In the genomic region with DNA sequence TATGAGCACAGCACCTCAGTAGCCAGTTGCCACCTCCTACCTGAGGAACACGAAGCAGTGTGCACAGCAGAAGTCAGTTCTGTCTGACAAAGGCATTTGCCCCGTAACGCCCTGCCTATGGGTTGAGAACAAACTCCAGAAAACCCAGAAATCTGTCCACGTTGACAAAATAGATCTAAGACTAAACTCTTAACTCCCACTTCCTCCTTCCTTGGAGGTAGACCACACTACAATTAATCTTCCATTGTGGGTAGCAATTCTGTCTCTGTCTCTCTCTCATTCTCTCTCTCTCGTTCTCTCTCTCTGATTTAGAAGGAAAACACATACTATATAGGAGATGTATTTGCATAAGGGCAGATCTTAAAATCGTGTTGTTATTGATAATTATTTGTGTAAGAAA, we compare ENCODE assay signal across 27 mouse cellular contexts.
DNase-seq lines count a peak whose midpoint lies in the region; ATAC-seq and TF ChIP-seq lines count a peak whose summit lies in the region.
"Had no signal": no experiment of that assay in that cellular context is flagged by ENCODE, and none has a peak within 500 bp of the region (broad histone marks: within the 10 kb centered on the region; RNA-seq: fewer than 3 reads in every experiment).

No protein-coding gene starts in this region.

- no peak for ATAC-seq in embryonic facial prominence, embryonic 12.5 days (ENCODE audit: insufficient number of reproducible peaks, insufficient read depth, low FRiP score, low TSS enrichment)
- ATAC-seq in embryonic facial prominence, embryonic 15.5 days (ENCODE audit: insufficient number of reproducible peaks, low FRiP score, low TSS enrichment, low read depth), result no peak
- ATAC-seq in stomach, postnatal 0 days (ENCODE audit: low FRiP score, low TSS enrichment), result no peak
- ATAC-seq in heart, embryonic 12.5 days (ENCODE audit: insufficient number of reproducible peaks, low FRiP score), result no peak
- ATAC-seq: forebrain, embryonic 13.5 days; forebrain, postnatal 0 days; hindbrain, embryonic 16.5 days; Patski had no signal

- H3K27ac ChIP-seq in embryonic facial prominence, embryonic 12.5 days, result 0 out of 2 replicates have a peak overlapping the region, but pooled peaks have one; percentile 3
- H3K27ac ChIP-seq in embryonic facial prominence, embryonic 10.5 days (replicated peaks), result no peak overlapping the region
- no peak overlapping the region for H3K27ac ChIP-seq in CH12.LX (ENCODE audit: insufficient read depth, low read depth)
- H3K27ac ChIP-seq in embryonic facial prominence, embryonic 15.5 days (replicated peaks), result peak overlapping the region; percentile 75
- peak overlapping the region; percentile 56; the same call in 1 of the 2 replicates for H3K27ac ChIP-seq in stomach, postnatal 0 days (replicated peaks)
- no peak overlapping the region for H3K27ac ChIP-seq in heart, embryonic 12.5 days (ENCODE audit: poor library complexity, severe bottlenecking)
- H3K27ac ChIP-seq in forebrain, embryonic 10.5 days, result no peak overlapping the region
- H3K27ac ChIP-seq: forebrain, embryonic 13.5 days; gastrocnemius, adult 2 months; heart, embryonic 15.5 days; hindbrain, embryonic 10.5 days; hindbrain, embryonic 13.5 days had no signal

- no peak overlapping the region for H3K4me3 ChIP-seq in embryonic facial prominence, embryonic 12.5 days
- H3K4me3 ChIP-seq in embryonic facial prominence, embryonic 10.5 days, result no peak overlapping the region
- H3K4me3 ChIP-seq in CH12.LX (replicated peaks in 1 of 3; ENCODE audit: low read depth in 2 of 3, low read length in 2 of 3, poor library complexity in 1 of 3), result no peak overlapping the region
- H3K4me3 ChIP-seq in embryonic facial prominence, embryonic 15.5 days (replicated peaks), result no peak overlapping the region
- H3K4me3 ChIP-seq in stomach, postnatal 0 days (ENCODE audit: low read depth, low read length), result no peak overlapping the region
- no peak overlapping the region for H3K4me3 ChIP-seq in heart, embryonic 12.5 days
- H3K4me3 ChIP-seq in forebrain, embryonic 10.5 days, result no peak overlapping the region
- H3K4me3 ChIP-seq: erythroblast, embryonic 14.5 days; forebrain, embryonic 13.5 days; gastrocnemius, adult 2 months; heart, embryonic 15.5 days; hindbrain, embryonic 10.5 days; hindbrain, embryonic 13.5 days had no signal

- peak; percentile 51 for TF ChIP-seq EP300 in CH12.LX (IDR thresholded peaks at IDR 0.05; ENCODE audit: low read length)
- no peak for TF ChIP-seq EP300 in stomach, postnatal 0 days (optimal IDR thresholded peaks at IDR 0.05)

- no peak for DNase-seq in embryonic facial prominence, embryonic 10.5 days (ENCODE audit: low spot score)
- DNase-seq in CH12.LX (ENCODE audit: extremely low read depth), result peak; percentile 18
- DNase-seq in stomach, postnatal 0 days (ENCODE audit: low spot score), result no peak
- DNase-seq in forebrain, embryonic 10.5 days (ENCODE audit: extremely low spot score, low spot score), result no peak
- DNase-seq: adrenal gland, postnatal 10 days; adrenal gland, postnatal 36 days; cerebellum, adult 18-20 months; cerebellum, adult 9-10 months; cerebellum, postnatal 14 days; forebrain, postnatal 0 days; gastrocnemius, adult 2 months; gastrocnemius, postnatal 14 days; heart, adult 11 months; heart, postnatal 10 days; heart, postnatal 36 days had no signal

- H3K27me3 ChIP-seq in embryonic facial prominence, embryonic 12.5 days, result no peaks in the 10 kb centered on the region
- H3K27me3 ChIP-seq in embryonic facial prominence, embryonic 10.5 days (replicated peaks; ENCODE audit: low read depth, poor library complexity, severe bottlenecking), result no peaks in the 10 kb centered on the region
- H3K27me3 ChIP-seq in CH12.LX (replicated peaks), result no peaks in the 10 kb centered on the region
- H3K27me3 ChIP-seq in embryonic facial prominence, embryonic 15.5 days, result no peaks in the 10 kb centered on the region
- no peaks in the 10 kb centered on the region for H3K27me3 ChIP-seq in stomach, postnatal 0 days (ENCODE audit: control insufficient read depth, insufficient read depth, low read length)
- no peaks in the 10 kb centered on the region for H3K27me3 ChIP-seq in heart, embryonic 12.5 days (replicated peaks)
- no peaks in the 10 kb centered on the region for H3K27me3 ChIP-seq in forebrain, embryonic 10.5 days (ENCODE audit: poor library complexity, severe bottlenecking)
- H3K27me3 ChIP-seq: forebrain, embryonic 13.5 days; heart, embryonic 15.5 days; hindbrain, embryonic 13.5 days; Patski had no signal

- no peak overlapping the region for H3K4me2 ChIP-seq in embryonic facial prominence, embryonic 12.5 days (replicated peaks)
- no peak overlapping the region for H3K4me2 ChIP-seq in CH12.LX (ENCODE audit: insufficient read depth, low read depth, poor library complexity, severe bottlenecking)
- no peak overlapping the region for H3K4me2 ChIP-seq in embryonic facial prominence, embryonic 15.5 days (replicated peaks)
- H3K4me2 ChIP-seq in stomach, postnatal 0 days (replicated peaks; ENCODE audit: low read depth), result no peak overlapping the region
- no peak overlapping the region for H3K4me2 ChIP-seq in heart, embryonic 12.5 days
- H3K4me2 ChIP-seq: forebrain, embryonic 13.5 days; heart, embryonic 11.5 days; heart, embryonic 15.5 days; hindbrain, embryonic 13.5 days had no signal

- no peaks in the 10 kb centered on the region; the same call in 1 of the 2 replicates for H3K79me2 ChIP-seq in CH12.LX (replicated peaks; ENCODE audit: control insufficient read depth, extremely low read depth, insufficient read depth, poor library complexity, severe bottlenecking)

- no peaks in the 10 kb centered on the region for H3K9me3 ChIP-seq in embryonic facial prominence, embryonic 12.5 days
- H3K9me3 ChIP-seq in embryonic facial prominence, embryonic 10.5 days, result no peaks in the 10 kb centered on the region
- H3K9me3 ChIP-seq in CH12.LX (replicated peaks; ENCODE audit: low read length), result no peaks in the 10 kb centered on the region
- H3K9me3 ChIP-seq in embryonic facial prominence, embryonic 15.5 days (replicated peaks), result no peaks in the 10 kb centered on the region
- no peaks in the 10 kb centered on the region for H3K9me3 ChIP-seq in stomach, postnatal 0 days (ENCODE audit: control insufficient read depth, low read length)
- H3K9me3 ChIP-seq in heart, embryonic 12.5 days (replicated peaks), result no peaks in the 10 kb centered on the region
- no peaks in the 10 kb centered on the region for H3K9me3 ChIP-seq in forebrain, embryonic 10.5 days
- H3K9me3 ChIP-seq: forebrain, embryonic 13.5 days; heart, embryonic 15.5 days; hindbrain, embryonic 10.5 days; hindbrain, embryonic 13.5 days had no signal

- no peak for TF ChIP-seq RAD21 in CH12.LX (IDR thresholded peaks at IDR 0.05; ENCODE audit: low read depth, low read length)

- H3K4me1 ChIP-seq in embryonic facial prominence, embryonic 12.5 days, result no peaks in the 10 kb centered on the region
- no peaks in the 10 kb centered on the region for H3K4me1 ChIP-seq in embryonic facial prominence, embryonic 10.5 days
- peaks cover 12 to 83% of the 10 kb centered on the region in 2 experiments for H3K4me1 ChIP-seq in CH12.LX (ENCODE audit: control insufficient read depth in 1 of 2, insufficient read depth in 2 of 2)
- peaks cover 3% of the 10 kb centered on the region; the same call in 1 of the 2 replicates for H3K4me1 ChIP-seq in embryonic facial prominence, embryonic 15.5 days
- no peaks in the 10 kb centered on the region for H3K4me1 ChIP-seq in stomach, postnatal 0 days (replicated peaks; ENCODE audit: control insufficient read depth, insufficient read depth)
- no peaks in the 10 kb centered on the region for H3K4me1 ChIP-seq in heart, embryonic 12.5 days (replicated peaks)
- no peaks in the 10 kb centered on the region for H3K4me1 ChIP-seq in forebrain, embryonic 10.5 days
- H3K4me1 ChIP-seq: forebrain, embryonic 13.5 days; heart, embryonic 15.5 days; hindbrain, embryonic 10.5 days; hindbrain, embryonic 13.5 days had no signal

- in situ Hi-C loops in CH12.LX (cut with MboI; ENCODE audit: low pct_ligation_motif_present, low pct_unique_long_range_greater_than_20kb, low sequenced_read_pairs), result no loop called here

- WGBS in embryonic facial prominence, embryonic 12.5 days, result 81% methylated on average over 6 of the region's 6 CpGs
- 86% methylated on average over 6 of the region's 6 CpGs for WGBS in embryonic facial prominence, embryonic 10.5 days
- WGBS in embryonic facial prominence, embryonic 15.5 days, result 65% methylated on average over 6 of the region's 6 CpGs
- WGBS in stomach, postnatal 0 days, result 62% methylated on average over 6 of the region's 6 CpGs
- 72% methylated on average over 6 of the region's 6 CpGs for WGBS in heart, embryonic 12.5 days
- 88% methylated on average over 6 of the region's 6 CpGs for WGBS in forebrain, embryonic 10.5 days

- TF ChIP-seq CTCF in CH12.LX (conservative IDR thresholded peaks at IDR 0.05 in 1 of 2, IDR thresholded peaks at IDR 0.05 in 1 of 2; ENCODE audit: low read depth in 2 of 2, low read length in 2 of 2), result no peak
- TF ChIP-seq CTCF in stomach, postnatal 0 days (IDR thresholded peaks at IDR 0.05; ENCODE audit: low read depth), result no peak

- TF ChIP-seq POLR2A in CH12.LX (IDR thresholded peaks at IDR 0.05; ENCODE audit: low read depth, low read length), result no peak

- H3K36me3 ChIP-seq in embryonic facial prominence, embryonic 12.5 days, result no peaks in the 10 kb centered on the region
- no peaks in the 10 kb centered on the region for H3K36me3 ChIP-seq in embryonic facial prominence, embryonic 10.5 days (replicated peaks)
- H3K36me3 ChIP-seq in CH12.LX (replicated peaks in 1 of 2; ENCODE audit: control insufficient read depth in 1 of 2, insufficient read depth in 1 of 2, low read length in 1 of 2), result peaks cover 0 to 32% of the 10 kb centered on the region in 2 experiments
- H3K36me3 ChIP-seq in embryonic facial prominence, embryonic 15.5 days, result no peaks in the 10 kb centered on the region
- H3K36me3 ChIP-seq in stomach, postnatal 0 days (ENCODE audit: control insufficient read depth, insufficient read depth, low read length), result no peaks in the 10 kb centered on the region
- no peaks in the 10 kb centered on the region for H3K36me3 ChIP-seq in heart, embryonic 12.5 days
- no peaks in the 10 kb centered on the region for H3K36me3 ChIP-seq in forebrain, embryonic 10.5 days (replicated peaks)
- H3K36me3 ChIP-seq: G1E; heart, embryonic 15.5 days; hindbrain, embryonic 10.5 days; hindbrain, embryonic 13.5 days had no signal

- dilution Hi-C loops in CH12.LX (cut with MboI; ENCODE audit: extremely low pct_ligation_motif_present, extremely low pct_unique_long_range_greater_than_20kb, low sequenced_read_pairs), result no loop called here

- no peak overlapping the region for H3K9ac ChIP-seq in embryonic facial prominence, embryonic 12.5 days
- H3K9ac ChIP-seq in CH12.LX (ENCODE audit: insufficient read depth, low read depth), result no peak overlapping the region
- H3K9ac ChIP-seq in embryonic facial prominence, embryonic 15.5 days, result no peak overlapping the region
- no peak overlapping the region for H3K9ac ChIP-seq in stomach, postnatal 0 days (ENCODE audit: low read length)
- H3K9ac ChIP-seq in heart, embryonic 12.5 days, result no peak overlapping the region
- H3K9ac ChIP-seq: forebrain, embryonic 13.5 days; forebrain, postnatal 0 days; heart, embryonic 15.5 days; hindbrain, embryonic 13.5 days had no signal

TF ChIP-seq in CH12.LX, 34 proteins besides CTCF, POLR2A, EP300 and RAD21 (continues in another document):
- TF ChIP-seq IRF4 (IDR thresholded peaks at IDR 0.05; ENCODE audit: low read depth, low read length) (peak; percentile 60), E2F4 (IDR thresholded peaks at IDR 0.05; ENCODE audit: insufficient replicate concordance, low read depth, low read length) (no peak)

Comparison
In these comparisons a context has a peak if more than half of its experiments do, and no peak if none do; other contexts are left out.
1. H3K27ac ChIP-seq: peak in embryonic facial prominence, embryonic 12.5 days (single experiment), embryonic facial prominence, embryonic 15.5 days (single experiment) and stomach, postnatal 0 days (single experiment); none in embryonic facial prominence, embryonic 10.5 days (single experiment), CH12.LX (single experiment), heart, embryonic 12.5 days (single experiment) and forebrain, embryonic 10.5 days (single experiment).